Mouse (Mus musculus): ENCODE data around the gene Zfp280b.
A peak's percentile ranks its signal among the peaks of the same experiment; 100 is the strongest.
"Not testable (repeated sequence)": the region's sequence is repeated elsewhere in the genome, so short reads cannot be mapped to it uniquely, and the experiment has no call there.

Gene Zfp280b

DNA sequence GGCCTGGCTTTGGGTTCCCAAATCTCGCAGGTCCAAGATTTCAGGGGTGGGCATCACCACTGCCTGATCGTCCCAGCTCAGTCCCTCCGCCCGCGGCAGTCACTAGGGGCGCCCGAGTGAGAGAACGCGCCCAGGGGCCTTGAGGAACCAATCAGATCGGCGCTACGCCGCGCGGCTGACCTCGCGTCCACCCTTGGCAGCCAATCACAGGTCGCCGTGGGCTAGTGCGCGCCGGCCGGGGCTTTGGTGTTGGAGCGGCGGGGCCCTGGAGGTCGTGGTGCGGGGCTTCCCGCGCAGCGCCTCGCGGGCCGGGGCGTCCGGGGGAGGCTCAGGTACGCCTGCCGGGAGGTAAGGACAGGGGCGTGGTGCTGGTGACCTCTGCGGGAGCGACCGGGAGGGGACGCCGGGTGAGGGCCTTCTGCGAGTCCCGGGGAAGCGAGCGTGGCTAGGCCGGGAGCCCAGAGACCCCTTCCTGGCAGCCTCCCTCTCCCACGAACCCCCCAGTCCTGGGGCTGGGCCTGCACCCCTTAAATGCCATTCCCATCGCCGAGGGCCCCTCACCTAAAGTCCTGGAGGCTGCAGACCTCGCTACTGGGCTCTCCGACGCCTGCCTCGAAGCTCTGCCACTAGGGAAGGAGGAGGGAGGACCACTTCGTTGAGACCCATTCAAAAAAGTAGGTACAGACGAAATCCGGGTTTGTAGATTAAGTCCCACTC, at the start of gene Zfp280b:
Gene Zfp280b (plus strand): TSS at position 249 of the 717 bp plus-strand sequence.
- peak; percentile 97 for DNase-seq (ENCODE audit: low spot score)

DNA sequence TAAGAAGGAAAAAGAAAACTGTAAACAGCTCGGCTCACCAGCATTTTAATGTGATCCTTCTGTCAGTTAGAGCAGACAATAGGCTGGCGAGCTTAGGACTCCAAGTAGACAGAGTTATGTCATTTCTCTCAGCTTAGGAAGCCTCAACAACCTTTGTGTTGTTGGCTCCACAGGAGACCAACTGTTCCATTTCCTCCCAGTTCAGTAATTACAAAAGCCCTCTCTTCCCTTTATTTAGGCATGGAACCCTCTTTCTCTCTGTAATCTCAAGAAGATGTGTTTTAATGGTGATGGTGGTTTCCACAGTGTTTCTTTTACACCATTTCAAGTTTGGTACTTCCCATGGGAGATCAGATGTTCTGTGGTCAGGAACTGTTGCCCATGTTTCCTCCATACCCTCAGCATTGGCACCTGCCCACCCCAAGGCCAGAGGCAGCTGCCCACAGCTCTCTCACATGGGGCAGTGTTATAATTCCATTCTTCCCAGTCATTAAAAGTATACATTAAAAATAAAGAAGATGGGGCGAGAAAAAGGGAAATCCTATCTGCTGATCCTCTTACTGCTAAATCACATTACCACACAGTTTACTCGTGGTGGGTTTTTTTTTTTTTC, 41.9 kb upstream of the Zfp280b start:
- no peak for DNase-seq (ENCODE audit: low spot score)

DNA sequence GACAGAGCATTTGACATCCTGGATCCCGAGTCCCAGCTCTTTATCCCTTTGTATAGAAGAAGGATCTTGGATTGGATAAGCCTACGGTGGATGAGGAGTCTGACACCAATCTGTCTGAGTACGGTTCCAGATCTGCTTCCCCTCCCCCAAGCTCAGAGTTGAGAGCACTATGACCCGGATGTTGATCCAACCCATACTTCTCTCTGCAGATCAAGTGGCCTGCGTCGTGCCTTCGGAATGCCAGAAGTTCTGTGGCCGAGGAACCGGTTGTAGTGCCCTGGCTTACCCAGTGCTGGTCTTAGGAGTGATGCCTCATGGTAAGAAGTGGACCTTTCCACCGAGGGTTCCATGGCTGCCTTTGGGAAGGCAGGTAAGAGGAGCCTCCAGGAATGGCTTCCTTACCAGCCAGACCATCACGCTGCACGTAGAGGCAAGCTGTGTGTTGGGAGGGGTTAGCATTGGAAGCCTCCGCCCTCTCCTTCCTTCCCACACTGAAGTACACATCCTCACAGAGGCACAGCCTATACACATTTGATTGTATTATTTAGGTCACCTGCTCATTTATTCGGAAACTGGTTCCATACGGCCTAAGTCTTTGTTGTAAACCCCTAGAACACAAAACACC, 38.7 kb upstream of the Zfp280b start:
- no peak for DNase-seq (ENCODE audit: low spot score)

DNA sequence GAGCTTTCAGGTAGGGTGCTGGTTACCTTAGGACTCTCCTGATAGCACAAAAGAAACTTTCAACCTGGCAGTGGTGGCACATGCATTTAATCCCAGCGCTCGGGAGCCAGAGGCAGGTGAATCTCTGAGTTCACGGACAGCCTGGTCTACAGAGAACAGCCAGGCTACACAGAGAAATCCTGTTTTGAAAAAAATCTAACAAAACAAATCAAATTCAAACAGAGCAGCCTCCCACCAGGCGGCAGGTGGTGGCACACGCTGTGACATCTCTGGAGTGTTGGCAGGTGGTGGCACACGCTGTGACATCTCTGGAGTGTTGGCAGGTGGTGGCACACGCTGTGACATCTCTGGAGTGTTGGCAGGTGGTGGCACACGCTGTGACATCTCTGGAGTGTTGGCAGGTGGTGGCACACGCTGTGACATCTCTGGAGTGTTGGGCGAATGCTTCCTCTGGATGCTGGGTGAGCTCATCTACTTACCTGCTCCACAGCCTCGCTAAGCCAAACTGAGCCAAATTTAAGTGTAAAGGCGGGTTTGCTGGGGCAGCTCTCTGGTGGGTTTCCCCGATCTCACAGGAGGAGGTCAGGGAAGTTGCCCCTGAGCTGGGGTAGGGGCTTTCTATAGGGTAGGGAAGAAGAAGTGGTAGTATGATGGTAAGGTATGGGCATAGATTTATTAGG, 37.8 kb upstream of the Zfp280b start:
- not testable (repeated sequence) for DNase-seq (ENCODE audit: low spot score)

DNA sequence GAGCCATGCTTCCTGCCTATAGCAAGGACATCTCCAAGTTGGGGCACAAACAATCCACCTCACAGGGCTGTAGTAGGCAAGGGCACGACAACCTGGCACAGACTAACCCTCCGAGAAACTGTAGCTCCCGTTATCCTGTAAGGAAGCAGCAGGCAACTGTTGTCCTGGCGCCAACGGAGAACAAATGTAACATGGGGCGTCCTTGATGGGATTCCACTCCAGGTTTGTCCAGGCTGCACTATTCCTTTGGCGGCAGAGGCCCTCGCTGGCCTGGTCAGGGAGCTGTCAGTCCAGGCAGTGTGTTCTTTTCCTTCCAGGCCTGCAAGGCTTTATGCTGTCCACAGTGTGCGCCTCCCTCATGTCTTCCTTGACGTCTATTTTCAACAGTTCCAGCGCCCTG, 37.0 kb upstream of the Zfp280b start:
- no peak for DNase-seq (ENCODE audit: low spot score)

DNA sequence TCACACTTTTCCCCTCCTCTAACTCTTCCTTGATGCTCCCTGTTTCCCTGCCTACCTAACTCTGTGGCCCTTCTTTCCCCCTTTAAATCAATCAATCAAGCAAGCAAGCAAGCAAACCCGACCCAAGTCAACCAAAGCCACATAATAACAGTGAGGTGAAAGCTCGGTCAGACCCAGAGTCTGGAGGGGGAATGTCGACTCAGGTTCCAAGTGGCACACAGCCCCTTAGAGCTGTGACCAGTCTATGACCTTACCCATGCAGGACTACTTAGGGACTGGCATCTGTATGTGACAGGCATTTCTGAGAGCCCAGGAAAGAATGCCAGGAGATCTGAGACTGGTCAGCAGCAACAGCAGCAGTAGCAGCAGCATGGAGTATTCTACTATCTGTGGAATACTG, 36.1 kb upstream of the Zfp280b start:
- DNase-seq (ENCODE audit: low spot score) = no peak

DNA sequence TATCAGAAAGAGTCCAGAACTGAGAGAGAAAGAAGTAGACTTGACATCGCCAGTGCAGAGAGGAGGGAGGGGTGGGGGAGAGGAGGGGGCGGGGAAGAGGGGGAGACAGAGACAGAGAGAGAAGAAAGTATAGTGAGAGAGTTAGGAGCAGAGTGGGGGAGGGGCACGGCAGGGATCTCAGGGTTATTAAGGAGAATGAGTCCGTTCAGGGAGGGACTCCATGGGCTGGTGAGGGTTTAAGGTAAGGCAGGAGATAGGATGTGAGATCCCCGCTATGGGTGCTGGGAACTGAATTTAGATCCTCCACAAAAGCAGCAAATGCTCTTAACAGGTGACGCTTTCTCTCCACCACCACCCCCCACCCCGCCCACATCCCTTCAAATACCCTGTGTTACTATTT, 31.3 kb upstream of the Zfp280b start:
- peak; percentile 19 for DNase-seq (ENCODE audit: low spot score)

DNA sequence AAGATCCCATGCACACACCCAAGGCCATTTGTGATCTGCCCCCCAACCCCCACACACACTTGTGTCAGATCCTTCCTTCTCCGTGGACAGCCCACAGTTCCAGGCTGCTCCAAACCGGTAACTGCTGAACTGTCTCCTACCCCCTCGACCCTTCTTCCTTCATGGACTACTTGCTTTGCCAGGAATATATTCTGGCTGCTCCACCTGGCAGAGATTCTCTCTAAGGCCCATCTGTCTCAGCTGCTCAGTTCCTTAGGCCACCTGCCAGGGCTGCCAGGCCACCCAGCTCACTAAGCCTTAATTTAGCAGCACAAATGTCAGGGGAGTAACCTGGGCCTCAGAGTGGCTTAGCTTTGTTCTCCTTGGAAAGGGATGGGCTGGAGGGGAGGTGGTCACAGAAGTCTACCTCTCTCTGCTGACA, 30.3 kb upstream of the Zfp280b start:
- DNase-seq (ENCODE audit: low spot score) = peak; percentile 8

DNA sequence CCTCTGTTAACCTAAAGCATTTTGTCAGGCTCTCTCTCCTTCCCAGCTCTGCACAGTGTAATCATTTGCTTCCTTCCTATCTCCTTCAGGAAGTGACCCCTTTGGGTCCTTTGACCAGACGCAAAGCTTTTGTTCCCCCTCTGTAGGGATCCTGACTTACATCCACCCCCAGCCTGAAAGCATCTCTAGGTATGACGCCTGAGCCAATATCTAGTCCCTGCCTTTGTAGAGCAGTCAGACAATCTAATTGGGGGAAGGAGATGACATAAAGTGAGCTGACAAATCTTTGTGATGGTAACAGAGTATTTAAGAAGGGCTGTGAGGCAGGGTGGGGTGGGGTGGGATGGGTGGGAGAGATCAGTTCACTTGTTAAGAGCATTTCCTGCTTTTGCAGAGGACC, 29.8 kb upstream of the Zfp280b start:
- DNase-seq (ENCODE audit: low spot score) = no peak

DNA sequence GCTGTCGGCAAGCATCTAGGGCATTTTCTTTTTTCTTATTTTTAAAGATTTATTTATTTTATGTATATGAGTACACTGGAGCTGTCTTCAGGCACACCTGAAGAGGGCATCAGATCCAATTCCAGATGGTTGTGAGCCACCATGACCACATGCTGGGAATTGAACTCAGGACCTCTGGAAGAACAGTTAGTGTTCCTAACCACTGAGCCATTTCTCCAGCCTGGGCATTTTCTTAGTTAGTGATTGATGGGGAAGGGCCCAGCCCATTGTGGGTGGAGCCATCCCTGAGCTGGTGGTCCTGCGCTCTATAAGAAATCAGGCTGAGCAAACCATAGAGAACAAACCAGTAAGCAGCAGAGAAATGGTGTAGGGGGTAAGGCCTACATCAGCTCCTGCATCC, 29.2 kb upstream of the Zfp280b start:
- DNase-seq (ENCODE audit: low spot score) = no peak

DNA sequence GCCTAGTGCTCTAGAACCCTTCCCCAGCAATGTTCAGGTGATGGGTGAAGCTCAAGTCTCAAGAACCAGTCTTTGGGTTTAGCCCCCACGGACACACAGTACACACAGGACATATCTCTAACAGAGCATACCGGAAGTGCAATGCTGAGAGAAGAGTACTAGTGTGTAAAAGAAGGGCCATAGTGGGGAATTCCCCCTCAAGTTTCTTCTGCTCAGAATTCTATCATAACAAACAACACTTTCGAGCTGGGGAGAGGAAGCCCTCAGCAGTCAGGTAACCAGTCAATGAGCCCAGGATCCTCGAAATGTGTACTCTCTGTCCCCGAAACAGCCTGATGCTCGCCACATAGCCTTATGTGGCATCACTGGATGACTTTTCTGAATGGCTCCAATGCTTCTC, 26.1 kb upstream of the Zfp280b start:
- DNase-seq (ENCODE audit: low spot score) = no peak

DNA sequence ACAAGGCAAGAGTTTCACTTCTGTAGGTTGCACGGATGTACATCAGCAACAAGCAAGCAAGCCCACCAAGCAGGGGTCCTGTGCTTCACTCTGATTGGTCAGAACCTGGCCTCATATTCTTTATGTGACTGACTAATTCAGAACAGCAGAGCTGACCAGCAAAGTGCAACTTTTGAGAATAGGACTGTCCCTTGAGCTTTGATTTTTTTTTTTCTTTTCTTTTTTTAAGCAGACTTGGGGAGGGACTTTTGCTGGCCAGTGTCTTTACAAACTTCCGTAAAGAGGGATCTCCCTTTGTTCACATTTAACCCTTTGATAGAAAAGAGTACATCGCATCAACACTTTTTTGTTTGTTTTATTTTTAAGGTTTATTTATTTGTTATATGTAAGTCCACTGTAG, 22.6 kb upstream of the Zfp280b start:
- DNase-seq (ENCODE audit: low spot score) = no peak

DNA sequence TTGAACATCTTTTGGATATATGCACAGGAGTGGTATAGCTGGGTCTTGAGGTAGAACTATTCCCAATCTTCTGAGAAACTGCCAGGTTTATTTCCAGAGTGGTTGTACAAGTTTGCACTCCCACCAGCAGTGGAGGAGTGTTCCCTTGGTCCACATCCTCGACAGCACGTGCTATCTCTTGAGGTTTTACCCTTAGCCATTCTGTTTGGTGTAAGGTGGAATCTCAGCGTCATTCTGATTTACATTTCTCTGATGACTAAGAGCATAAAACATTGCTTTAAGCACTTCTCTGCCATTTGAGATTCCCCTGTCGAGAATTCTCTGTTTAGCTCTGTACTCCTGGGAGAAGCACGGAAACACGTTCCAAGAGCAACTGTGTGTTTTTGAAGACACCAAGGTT, 19.5 kb upstream of the Zfp280b start:
- DNase-seq (ENCODE audit: low spot score) = no peak

DNA sequence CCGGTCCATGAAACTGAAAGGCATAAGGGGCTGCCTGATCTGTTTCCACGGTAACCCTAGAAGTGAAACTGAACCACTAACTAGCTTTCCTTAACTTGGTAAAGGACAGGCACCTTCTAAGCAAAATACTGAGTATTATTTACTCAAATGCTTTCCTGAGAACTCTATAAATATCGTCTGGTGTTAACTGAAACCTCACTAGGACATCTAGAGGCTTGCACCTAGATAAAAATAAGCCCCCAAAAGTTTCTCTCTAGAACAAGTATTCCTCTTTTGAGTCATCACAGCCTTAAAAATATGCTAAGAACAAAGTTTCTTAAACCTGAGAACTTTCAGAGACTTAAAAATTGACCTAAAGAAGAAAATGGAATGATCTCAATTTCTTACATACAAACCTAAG, 15.6 kb upstream of the Zfp280b start:
- DNase-seq (ENCODE audit: low spot score) = no peak

DNA sequence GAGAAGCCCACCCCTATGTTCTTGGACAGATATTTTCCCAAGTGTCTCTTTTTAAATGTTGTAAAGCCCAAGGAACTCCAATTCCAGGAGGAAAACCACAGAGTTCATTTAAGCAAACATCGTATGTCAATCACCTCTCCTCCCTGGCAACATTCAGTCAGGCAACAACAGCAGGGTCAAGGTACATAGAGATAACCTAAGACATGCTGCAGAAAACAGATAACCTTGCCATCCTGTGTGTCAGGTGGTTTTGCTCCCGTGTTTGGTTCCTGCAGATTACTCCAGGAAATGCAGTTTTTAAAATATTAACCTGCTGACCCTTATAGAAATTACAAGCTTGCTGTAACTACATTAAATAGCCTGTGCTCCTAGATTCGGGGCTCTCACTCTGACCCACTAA, 10.7 kb upstream of the Zfp280b start:
- no peak for DNase-seq (ENCODE audit: low spot score)

DNA sequence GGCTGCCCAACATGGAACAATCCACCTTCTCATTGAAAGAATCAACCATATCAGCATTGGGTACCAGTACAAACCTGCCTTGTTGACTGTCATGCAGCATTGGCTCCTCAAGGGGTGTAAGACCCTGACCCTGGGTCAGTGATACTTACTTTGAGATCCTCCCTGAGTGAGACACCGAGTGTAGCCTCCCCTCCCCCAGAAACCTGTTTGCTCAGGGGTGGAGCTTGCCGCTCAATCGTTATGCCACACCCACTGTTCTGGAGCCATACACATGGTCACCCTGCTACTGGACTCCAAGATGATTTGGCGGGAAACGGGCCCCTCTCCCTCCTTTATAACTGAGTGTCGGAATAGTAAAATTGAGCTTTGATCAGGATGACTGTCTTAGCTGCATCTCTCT, 8.5 kb upstream of the Zfp280b start:
- DNase-seq (ENCODE audit: low spot score) = no peak

DNA sequence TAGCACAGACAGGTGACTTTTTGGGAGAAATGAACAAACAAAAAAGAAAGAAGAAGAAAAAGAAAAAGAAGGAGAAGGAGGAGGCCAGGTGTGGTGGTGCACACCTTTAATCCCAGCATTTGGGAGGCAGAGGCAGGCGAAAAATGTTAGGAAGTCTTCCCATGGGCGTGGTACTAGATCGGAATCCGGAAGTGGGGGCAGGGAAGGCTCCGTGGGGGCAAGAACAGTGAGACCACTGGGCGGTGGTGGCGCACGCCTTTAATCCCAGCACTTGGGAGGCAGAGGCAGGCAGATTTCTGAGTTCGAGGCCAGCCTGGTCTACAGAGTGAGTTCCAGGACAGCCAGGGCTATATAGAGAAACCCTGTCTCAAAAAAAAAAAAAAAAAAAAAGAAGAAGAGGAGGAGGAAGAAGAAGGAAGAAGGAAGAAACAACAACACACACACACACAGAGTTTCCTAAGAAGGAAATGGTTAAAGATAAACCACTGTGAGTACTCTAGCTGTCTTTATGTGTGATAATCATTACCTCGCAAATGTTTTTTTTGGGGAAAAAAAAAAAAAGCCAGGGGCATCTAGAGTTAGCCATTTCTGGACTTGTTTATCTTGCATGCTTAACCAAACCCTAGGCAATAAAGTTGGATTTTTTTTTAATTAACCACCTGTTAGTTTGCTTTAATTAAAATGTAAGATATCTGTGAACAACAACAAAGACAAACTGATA, 6.8 kb upstream of the Zfp280b start:
- DNase-seq (ENCODE audit: low spot score) = no peak

DNA sequence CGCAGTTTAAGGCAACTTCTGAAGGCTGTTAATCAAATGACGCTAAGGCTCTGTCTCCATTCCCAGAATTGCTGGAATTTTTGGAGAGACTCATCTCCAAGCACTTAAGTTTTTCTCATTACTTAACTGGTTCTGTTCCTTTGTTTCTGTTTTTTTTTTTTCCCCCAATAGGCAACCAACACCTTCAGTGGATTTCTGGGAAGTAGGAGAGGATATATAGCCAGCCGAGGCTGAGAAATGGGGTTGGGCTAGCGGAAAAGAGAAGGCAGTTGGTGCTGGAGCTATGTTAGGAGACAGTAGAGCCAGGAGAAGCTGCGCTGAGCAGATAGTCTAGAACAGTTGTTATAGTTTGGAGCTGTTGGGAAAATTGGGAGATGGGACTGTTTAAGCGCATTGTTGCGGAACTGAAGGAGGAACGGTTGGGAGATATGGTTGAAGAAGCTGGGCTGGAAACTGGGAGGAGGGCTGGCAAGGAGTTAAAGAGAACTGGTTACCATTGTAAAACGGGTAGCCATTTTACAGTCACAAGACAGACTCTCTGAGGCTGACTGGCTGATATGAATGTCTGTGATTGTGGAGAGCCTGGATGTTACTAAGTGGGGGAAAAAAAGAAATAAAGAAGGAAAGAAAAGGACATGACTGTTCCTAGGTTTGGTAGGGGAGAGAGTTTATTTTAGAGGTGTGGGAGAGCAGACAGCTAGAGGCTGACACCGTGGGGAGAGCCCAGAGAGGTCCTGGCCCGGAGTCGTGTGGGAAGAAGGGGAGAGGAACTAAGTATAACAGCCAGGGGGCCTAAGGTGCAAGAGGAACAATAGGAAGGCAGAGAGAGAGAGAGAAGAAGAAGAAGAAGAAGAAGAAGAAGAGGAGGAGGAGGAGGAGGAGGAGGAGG, 5.1 kb upstream of the Zfp280b start:
- DNase-seq (ENCODE audit: low spot score) = no peak

DNA sequence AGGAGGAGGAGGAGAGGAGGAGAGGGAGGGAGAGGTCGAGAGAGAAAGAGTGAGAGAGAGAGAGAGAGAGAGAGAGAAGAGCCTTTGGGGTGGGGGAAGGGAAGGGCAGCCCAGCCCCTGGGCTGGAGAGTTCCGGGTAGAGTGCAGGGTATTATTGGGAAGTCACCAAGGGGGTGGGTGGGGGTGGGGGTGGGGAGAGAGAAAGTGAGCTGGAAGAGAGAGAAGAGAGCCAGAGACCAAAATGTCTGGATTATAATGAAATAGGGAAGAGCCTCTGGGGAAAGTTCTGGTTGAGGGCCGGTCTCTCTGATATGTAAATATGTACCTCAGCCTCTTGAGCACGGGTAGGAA, 4.5 kb upstream of the Zfp280b start:
- DNase-seq (ENCODE audit: low spot score) = no peak

DNA sequence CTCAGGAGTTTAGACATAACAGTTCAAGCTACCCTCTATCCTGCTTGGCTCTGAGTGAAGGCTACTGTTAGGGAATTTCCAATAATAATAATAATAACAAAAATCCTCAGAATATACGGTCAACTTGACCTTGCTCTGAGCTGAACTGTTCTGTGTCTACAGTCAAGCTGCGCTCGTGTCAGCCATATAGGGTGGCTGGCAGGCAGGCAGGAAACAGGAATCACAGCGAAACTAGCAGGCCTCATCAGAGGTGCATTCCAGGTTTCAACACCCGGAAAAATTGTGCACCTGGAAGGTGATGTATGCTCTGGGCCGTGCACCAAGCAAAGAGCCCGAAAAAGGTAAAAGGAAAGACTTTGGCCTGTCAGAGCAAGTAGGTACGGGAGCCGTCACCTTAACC, 4.1 kb upstream of the Zfp280b start:
- no peak for DNase-seq (ENCODE audit: low spot score)

DNA sequence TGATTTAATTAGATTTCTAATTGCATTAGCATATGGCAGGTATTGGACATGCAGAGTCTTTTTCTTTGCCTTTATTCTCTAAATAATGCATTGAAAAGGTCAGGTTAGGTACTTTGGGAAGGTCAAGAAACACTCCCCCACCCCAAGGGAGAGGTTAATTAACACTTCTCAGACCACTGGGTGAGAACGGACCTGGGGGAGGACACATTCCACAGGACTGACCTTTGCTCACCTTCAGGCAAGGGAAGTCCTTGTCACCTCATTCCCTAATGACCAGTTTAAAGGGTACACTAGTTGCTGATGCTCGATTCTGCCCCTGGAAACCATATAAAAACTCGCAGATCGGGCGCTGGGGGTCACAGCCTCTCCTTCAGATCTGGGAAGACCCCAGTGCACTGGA, 3.2 kb upstream of the Zfp280b start:
- DNase-seq (ENCODE audit: low spot score) = no peak
